Mouse (Mus musculus) layer of hippocampus, adult 8-10 months (tissue): ENCODE results near the gene Plxna1. TPM values are rescaled to one million over a fixed set of nuclear protein-coding genes. Genes with fewer than 3 reads are reported as not detected.

Source experiments
- DNase-seq, 2 experiments: peaks; one replicate each; pipeline ENCODE4 v3.0.0; 2022; ENCODE audit warnings: low spot score in 2 of 2
- total RNA-seq, 4 experiments: library from RNA; stranded (reverse); gene quantifications; 2 replicates each; pipeline ENCODE4 v1.2.4; 2022

Gene Plxna1
- total RNA-seq, 4 experiments from 2014 or later, result 88.9 to 130 (median 110) TPM

DNA sequence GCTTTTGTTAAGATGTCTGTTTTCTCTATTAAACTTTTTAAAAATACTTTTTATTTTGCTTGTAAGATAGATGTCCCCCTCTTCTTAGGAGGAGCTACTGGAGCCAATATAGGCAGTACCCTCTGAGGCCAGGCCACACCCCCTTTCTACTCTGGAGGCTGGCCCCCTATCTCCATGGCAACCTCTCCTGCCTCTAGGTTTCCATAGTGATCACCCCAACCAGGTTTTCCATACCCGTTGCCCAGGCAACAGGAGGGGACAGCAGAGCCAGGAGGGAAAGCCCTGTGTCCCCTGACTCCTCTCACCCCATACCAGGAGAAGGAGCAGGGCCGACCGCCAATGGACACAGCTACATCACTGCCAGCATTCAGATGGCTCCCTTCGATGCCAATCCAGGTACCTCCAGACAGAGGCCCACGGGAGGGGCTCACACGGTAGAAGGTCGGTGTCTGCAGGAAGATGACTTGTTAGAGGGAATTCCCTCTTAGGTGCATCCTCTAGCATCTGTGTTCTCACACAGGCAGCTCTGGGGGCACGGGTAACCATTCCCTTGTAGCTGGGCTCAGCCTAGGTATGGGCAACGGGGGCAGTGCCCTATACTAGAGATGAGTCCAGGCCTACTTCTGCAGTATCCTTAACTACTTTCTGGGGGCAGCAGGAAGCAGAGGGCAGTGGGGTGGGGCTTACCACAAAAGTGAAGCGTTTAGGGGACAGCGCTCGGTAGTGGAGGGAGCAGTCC lies 28.3 kb downstream of the Plxna1 start:
- no peak for DNase-seq

DNA sequence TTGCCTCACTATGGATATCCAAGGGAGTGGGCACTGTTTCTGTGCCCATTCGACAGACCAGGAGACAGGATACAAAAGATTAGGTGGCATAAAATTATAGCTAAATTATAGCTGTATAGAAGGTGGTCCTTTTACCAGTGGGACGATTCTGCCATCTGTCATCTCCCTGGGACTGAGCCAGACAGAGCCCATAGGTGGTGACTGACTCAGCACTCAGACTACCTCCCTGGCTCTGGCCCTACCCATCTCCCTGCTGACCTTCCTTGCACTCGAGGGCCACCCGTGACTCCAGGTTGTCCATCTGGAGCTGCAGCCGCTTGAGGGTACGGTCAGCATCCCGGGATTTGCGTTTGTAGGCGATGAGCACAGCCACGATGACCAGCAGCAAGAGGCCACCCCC lies 31.5 kb downstream of the Plxna1 start:
- no peak for DNase-seq

DNA sequence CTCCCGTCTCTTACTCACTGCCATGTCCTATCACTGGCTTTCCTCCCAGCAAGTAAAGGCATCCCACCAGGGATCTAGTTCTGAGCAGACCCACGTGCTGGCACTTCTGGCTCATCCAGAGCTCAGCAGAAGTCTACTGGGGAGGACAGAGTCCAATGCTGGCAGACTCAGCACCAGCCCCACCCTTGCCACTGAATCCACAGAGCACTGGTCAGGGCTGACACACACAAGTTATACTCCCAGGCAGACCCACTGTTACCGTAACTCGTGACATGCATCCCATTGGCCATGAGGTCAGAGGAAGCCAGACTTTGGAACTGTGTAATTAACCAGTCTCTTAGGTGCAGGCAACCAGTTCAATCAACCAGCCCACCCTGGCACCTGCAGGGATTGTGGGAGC lies 33.8 kb downstream of the Plxna1 start:
- no peak for DNase-seq

GRCm38 (mm10) chr6:89327746-89328491 lies 34.5 kb downstream of the Plxna1 start:
- no peak for DNase-seq

GRCm38 (mm10) chr6:89324842-89325241 lies 37.6 kb downstream of the Plxna1 start:
- no peak for DNase-seq

- DNase-seq, result no peak
These were observed 47.2 kb downstream of the Plxna1 start for GRCm38 (mm10) chr6:89315263-89315662.

DNA sequence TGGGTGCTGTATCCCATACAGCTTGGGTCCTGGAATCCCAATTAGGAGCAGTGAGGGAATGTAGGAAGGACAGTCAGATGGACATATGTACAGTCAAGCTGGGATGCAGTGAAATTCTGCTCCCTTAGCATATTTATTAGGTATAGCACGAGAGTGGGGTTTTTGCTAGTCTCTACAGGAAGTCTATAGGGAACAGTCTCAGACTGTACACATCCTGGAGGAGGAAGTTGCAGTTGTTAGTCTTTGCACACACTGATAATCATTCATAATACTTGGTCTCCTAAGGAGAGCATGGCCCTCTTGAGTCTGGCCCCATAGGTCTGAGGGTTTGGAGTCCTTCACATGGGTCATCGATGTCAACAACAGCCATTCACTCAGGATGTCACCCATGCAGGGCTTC lies 50.9 kb downstream of the Plxna1 start:
- DNase-seq, result no peak

DNA sequence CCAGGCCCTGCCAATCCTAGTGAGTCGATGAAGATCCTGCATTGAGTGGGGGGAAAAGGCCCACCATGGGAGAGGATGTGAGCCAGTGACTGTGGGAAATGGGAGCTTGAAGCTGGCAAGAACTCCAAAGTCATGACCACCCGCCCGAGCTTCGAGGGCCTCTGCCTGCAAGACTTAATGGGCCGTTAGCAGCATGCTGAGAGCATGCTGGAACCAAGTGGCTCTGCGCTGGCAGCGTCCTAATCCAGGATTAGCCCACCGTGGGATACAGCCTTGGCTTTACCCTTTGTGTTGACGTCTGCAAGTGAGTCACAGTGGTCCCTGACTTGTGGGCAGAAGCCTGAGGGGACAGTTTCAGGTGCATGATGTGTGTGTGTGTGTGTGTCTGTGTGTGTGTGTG lies 52.2 kb downstream of the Plxna1 start:
- DNase-seq, result no peak

DNA sequence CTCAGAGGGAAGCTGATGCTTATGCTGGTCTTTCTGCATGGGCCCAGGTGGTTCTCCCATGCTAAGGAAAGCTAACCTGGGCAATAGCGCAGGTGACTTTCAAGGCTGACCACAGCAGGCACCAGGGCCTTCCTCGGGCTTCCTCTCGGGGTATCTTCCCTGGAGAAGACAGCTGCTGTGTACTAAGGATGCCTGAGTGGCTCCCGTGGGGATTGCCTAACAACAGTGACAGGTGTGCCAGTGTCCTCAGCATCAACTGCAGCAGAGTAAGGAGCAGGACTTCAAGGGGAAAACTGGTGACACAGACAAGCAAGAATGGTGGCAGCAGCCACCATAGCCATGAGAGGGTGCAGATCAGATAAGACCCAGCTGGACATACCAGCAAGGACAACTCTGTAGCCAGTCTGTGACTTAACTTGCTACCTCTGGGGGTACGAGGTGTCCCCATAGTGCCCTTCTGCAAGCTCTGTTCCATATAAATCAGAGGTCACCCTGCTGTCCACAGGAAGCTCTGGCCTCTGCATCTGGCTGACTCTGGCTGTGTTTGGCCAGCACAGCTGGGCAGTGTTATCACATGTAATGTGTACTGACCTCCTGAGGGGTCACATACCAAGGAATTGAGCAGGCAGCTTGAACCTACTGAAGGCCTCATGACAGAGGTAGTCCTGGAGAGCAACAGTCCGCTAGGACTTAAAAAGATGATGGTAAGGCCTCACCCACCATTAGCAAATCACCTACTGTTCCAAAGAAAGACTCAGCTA lies 54.0 kb downstream of the Plxna1 start:
- DNase-seq, result no peak

DNA sequence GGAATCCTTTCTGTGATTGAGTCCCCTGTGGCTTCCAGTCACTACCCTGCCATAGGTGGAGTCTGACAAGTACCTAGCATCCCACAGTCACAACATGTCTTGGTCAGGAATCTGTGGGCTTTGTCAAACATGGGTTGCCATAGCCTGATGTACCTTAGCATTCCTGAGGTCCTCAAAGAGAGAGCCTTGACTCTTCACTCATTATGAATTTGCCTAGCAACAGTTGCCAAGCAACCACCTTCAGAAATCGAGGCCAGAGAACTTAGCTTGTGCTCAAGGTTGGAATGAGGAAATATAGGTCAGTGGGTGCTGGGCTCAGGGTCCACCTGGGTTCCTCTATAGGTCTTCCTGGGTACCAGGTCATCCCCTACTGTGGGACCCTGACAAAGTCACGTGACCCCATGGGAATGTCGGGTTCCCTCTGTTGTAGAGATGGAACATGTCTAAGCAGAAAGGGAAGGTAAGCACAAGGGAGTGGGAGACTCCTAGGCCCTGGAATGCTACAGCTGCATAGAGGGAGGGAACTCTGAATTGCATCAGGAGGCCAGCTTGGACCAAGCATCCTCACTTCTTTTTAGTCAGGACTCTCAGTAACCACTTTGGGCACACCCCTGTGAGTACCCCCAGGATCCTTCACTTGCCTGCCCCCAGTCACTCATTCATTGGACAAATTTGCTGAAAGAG lies 57.9 kb downstream of the Plxna1 start:
- peak in 1 of 2 experiments; percentile 34 for DNase-seq

DNA sequence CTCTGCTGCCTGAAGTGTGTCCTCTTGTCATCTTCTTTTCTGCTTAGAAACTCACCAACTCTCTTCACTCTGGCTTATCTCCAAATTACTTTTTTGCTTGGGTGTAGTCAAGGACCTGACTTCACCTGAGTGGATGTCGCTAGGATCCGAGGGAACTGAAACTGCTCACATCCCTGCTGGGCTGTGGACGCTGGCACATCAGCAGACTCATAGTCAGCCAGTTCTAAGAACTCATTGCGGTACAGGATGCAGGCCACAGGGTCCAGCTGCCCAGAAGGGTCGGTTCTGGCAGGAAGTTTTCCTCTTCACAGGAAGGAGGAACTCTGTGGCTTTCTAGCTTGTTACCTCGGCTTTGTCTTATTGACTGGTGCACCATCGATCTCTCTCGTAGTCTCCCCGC lies 62.6 kb downstream of the Plxna1 start:
- no peak for DNase-seq

- no peak for DNase-seq
These were observed 65.3 kb downstream of the Plxna1 start for GRCm38 (mm10) chr6:89296909-89297695.

DNA sequence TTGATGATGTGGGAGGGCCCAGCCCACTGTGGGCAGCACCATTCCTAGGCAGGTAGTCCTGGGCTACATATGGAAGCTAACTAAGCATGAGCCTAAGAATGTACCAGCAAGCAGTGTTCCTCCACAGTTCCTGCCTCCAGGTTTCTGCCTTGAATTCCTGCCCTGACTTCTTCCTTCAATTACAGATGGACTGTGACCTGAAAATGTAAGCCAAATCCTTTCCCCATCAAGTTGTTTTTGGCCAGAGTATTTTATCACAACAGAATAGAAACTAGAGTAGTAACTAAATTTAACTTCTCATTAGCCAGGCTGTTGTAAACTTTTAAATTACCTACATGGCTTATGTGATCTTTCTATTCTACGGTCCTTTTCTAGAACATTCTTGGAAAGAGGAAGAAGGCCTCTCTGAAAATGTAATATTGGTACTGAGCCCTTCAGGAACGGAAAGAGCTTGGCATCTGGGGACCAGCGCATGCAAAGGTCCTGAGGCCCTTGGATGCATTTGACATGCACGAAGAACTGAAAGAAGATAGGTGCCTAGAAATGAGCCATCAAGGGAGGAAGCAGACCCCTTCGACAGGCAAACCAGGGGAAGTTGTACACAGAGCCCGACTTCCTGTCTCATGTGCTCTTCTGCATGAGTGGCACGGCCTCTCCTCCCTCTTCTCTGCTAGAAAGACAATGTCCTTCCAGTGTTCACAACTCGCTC lies 66.3 kb downstream of the Plxna1 start:
- DNase-seq, result no peak

- DNase-seq, result no peak
These were observed 67.8 kb downstream of the Plxna1 start for GRCm38 (mm10) chr6:89294621-89295020.

DNA sequence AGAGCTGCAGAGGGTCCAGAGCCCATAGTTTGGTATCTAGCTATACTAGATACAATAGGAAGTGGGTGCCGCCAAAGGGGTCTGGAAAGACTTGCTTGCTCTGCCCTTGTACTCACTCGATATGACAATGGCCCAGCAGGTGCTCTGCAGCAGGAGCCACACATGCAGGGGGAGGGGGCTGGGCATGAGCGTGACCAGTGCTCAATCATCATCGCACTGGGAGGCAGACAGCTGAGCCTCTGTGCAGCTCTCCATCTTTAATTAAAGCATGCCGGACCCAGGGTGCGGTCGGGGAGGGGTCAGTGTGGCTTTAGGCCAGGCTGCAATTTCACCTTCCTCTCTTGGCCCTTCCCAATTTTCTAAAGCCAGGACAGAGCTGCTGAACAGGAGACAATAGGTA lies 70.9 kb downstream of the Plxna1 start:
- DNase-seq, result no peak

- no peak for DNase-seq
These were observed 74.3 kb downstream of the Plxna1 start for GRCm38 (mm10) chr6:89288156-89288555.

DNA sequence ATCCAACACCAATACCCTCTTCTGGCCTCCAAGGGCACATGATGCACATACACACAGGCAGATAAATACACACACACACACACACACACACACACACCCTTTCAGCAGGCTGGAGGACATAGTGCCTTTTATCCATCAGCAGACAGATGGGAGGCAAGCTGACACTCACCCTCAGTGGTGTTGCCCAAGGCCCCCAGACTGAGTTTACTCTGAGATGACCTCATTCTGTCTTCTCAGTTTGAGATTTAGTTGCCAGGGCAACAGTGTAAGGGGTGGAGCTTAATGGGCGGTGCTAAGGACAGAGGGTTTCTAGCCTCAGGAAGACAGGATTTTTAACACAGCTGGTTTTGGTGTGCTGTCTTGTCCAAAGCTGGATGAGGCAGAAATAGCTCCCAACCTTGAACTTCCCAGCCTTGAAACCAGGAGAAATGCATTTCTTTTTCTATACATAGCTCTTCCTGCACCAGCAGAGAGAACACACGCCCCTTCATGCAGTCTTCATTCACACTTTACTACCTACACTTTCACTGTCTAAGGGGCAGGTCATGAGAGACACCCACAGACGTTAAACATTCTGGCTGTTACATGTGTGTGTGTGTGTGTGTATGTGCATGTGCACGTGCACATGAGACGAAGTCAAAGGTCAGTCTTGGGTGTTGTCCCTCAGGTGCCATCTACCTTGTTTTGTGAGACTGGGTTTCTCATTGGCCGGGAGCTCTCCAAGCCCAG lies 75.6 kb downstream of the Plxna1 start:
- no peak for DNase-seq

GRCm38 (mm10) chr6:89286286-89286655 lies 76.1 kb downstream of the Plxna1 start:
- DNase-seq, result no peak

- no peak for DNase-seq
These were observed 76.7 kb downstream of the Plxna1 start for GRCm38 (mm10) chr6:89285561-89286285.
